Mouse (Mus musculus) intestine, embryonic 16.5 days (tissue): Measurements from ENCODE around the gene Cep112. TPM values are rescaled to one million over a fixed set of nuclear protein-coding genes. Genes with fewer than 3 reads are reported as not detected.

Source experiments
- ATAC-seq: fragments of 200-750 bp; cut with Nextera tagmentation; 2 replicates; pipeline ENCODE4 v1.8.0; 2017; ENCODE audit warnings: moderate TSS enrichment, moderate library complexity
- H3K27ac ChIP-seq: fragments of 300-500 bp; sonication (generic); 2 replicates; pipeline ENCODE4 v1.5.1; 2014; ENCODE audit warnings: mild to moderate bottlenecking, low read length
- H3K27me3 ChIP-seq: fragments of 300-500 bp; sonication (generic); replicated peaks from 2 replicates; pipeline ENCODE4 v1.6.1; 2014; ENCODE audit warnings: low read length, control low read depth, mixed read lengths; ENCODE audit not compliant: control insufficient read depth, insufficient read depth
- H3K36me3 ChIP-seq: fragments of 300-500 bp; sonication (generic); 2 replicates; pipeline ENCODE4 v1.6.1; 2014; ENCODE audit warnings: low read length, control low read depth; ENCODE audit not compliant: control insufficient read depth, insufficient read depth
- H3K4me1 ChIP-seq: fragments of 300-500 bp; sonication (generic); 2 replicates; pipeline ENCODE4 v1.6.1; 2014; ENCODE audit warnings: low read length, control low read depth, mixed read lengths; ENCODE audit not compliant: control insufficient read depth, insufficient read depth
- H3K4me2 ChIP-seq: fragments of 300-500 bp; sonication (generic); 2 replicates; pipeline ENCODE4 v1.6.1; 2014; ENCODE audit warnings: low read depth, low read length, control low read depth
- H3K4me3 ChIP-seq: fragments of 300-500 bp; sonication (generic); 2 replicates; pipeline ENCODE4 v1.5.1; 2014; ENCODE audit warnings: mild to moderate bottlenecking, low read length
- H3K9ac ChIP-seq: fragments of 300-500 bp; sonication (generic); 2 replicates; pipeline ENCODE4 v1.6.1; 2014; ENCODE audit warnings: low read depth, low read length
- H3K9me3 ChIP-seq: fragments of 300-500 bp; sonication (generic); 2 replicates; pipeline ENCODE4 v1.6.1; 2016; ENCODE audit warnings: low read length, control low read depth; ENCODE audit not compliant: control insufficient read depth
- WGBS: fragments of 180-500 bp; shearing (Covaris S2); extraction: QIAGEN DNeasy Blood & Tissue Kit; methylation state at CpG from one replicate; pipeline ENCODE4 v1.1.7; 2014; 5-methylcytosine and 5-hydroxymethylcytosine counted together
- polyA plus RNA-seq: library from polyadenylated mRNA; unstranded; fragments of >200 nt; fragmentation: Nextera tagmentation; extraction: Ambion mirVana; gene quantifications from 2 replicates; pipeline ENCODE4 v1.2.1, GENCODE M21; 2015

Cep112 gene
- 4.3 and 6.7 TPM in 2 replicates for polyA plus RNA-seq

DNA sequence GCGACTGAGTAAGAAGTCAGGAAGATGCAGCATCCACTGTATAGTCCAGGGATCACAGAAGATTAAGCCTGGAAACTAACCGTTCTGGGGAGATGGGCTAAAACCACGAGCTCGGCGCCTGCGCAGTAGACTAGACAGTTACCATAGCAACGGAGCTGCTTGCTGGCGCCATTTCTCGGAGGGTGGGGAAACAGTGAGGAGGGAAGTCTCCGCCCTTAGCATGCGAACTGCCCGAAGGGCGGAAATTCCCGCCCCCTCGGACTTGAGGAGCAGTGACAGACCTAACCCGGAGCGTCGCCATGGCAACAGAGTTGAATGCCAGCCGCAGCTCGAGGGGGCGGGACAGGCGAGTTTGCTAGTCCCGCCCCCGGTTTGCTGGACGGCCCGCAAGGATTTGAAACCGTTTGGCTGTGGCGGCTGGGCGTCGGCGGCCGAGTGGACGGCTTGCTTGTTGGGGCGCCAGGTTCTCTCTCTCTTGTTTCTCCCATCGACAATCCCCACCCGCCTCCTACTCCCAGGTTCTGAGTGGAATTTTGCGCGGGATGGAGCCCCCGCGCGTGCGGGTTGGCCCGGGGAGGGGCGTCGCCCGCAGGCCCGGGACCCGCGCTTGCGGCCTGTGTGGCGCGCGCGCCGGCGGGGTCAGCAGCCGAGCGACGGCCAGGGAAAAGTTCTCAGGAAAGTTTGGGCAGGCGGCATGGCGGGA is at the start of gene Cep112:
Gene Cep112, plus strand, starts transcription at position 304 of the 703 bp plus-strand sequence.
- Histone ChIP-seq H3K9ac (peak within 1 kb of the TSS; percentile 82), H3K27ac (no peak within 1 kb of the TSS), H3K9me3 (no peaks in the 10 kb centered on the region), H3K27me3 (no peaks in the 10 kb centered on the region), H3K4me1 (0 out of 2 replicates have a peak, but pooled peaks cover 3% of the 10 kb centered on the region), H3K36me3 (no peaks in the 10 kb centered on the region), H3K4me3 (peak within 1 kb of the TSS; percentile 75), H3K4me2 (peak within 1 kb of the TSS; percentile 90)
- under 1% methylated on average over 61 of the region's 61 CpGs for WGBS
- ATAC-seq: peak; percentile 98

DNA sequence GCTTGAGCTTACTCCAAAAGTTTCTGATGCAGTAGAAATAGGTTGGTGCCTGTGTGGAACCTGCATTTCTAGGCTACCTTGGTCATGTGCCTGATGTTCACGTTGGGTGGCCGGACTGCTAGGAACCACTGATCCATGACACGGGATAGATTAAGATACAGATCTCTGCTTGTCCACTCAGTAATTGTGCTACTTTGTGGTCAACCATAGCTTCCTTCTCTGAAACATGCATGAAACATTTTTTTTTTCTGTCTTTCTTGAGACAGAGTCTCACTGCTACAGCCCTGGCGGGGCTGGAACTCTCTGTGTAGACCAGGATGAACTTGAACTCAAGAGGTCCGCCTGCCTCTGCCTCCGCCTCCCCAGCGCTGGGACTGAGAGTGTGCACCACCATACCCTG is 48.2 kb upstream of the Cep112 start:
- no peak overlapping the region for H3K27ac ChIP-seq
- no peak overlapping the region for H3K9ac ChIP-seq
- H3K36me3 ChIP-seq: no peaks in the 10 kb centered on the region
- ATAC-seq: no peak
- no peaks in the 10 kb centered on the region for H3K9me3 ChIP-seq
- H3K27me3 ChIP-seq: no peaks in the 10 kb centered on the region
- 89% methylated on average over 7 of the region's 7 CpGs for WGBS
- no peak overlapping the region for H3K4me2 ChIP-seq
- H3K4me3 ChIP-seq: no peak overlapping the region
- H3K4me1 ChIP-seq: no peaks in the 10 kb centered on the region

DNA sequence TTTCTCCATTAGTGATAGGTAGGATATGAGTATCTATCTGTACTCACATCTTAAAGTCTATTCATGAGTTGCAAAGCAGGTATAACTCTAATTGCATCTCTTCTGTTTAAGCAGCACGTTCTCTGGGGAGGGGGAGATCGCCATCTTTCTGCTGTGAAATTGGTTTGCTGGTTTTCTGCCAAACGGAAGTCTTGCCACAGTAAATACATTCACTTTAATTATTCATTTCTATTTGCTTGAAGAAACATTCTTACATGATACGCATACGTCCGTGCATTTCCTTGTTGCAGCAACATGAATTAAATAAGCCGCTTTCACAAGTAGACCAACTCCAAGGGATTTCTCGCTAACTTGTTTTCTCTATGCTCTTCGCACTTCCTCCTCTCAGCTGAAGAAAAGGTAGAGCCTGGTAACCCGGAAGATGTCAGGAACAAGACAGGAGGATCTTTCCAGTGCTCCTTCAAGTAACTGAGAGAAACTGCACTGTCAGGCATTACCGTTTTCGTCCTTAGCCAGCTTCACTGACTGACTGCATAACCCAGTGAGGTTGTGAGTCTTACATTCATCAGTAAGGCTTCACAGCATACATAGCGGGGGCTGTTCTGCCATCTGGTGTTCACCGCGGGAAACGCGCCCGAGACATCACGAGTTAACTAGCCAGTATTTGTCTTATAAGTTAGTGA is 47.2 kb upstream of the Cep112 start:
- no peaks in the 10 kb centered on the region for H3K9me3 ChIP-seq
- H3K4me3 ChIP-seq: no peak overlapping the region
- WGBS: 34% methylated on average over 19 of the region's 19 CpGs
- peak; percentile 95 for ATAC-seq
- no peaks in the 10 kb centered on the region for H3K27me3 ChIP-seq
- no peak overlapping the region for H3K27ac ChIP-seq
- no peaks in the 10 kb centered on the region for H3K36me3 ChIP-seq
- no peak overlapping the region for H3K9ac ChIP-seq
- H3K4me1 ChIP-seq: no peaks in the 10 kb centered on the region
- H3K4me2 ChIP-seq: 0 out of 2 replicates have a peak overlapping the region, but pooled peaks have one; percentile 7

DNA sequence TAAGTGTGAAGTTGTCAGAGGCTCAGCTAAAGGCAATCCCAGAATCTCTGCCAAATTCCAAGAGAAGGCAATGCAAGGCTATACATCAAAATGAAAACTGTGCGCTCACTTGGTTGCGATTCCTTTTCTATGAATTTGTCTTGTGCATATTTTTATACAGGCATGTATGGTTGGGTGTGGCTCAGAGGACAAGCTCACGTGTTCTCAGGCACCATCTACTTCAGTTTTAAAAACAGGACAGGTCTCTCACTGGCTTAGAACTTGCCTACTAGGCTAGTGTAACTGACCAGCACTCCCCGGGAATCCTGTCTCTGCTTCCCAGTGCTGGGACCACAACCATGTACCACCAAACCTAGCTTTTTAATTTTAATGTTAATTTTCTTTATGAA is 46.6 kb upstream of the Cep112 start:
- Histone ChIP-seq H3K9me3 (no peaks in the 10 kb centered on the region), H3K36me3 (no peaks in the 10 kb centered on the region), H3K9ac (no peak overlapping the region), H3K4me3 (no peak overlapping the region), H3K4me2 (no peak overlapping the region), H3K27me3 (no peaks in the 10 kb centered on the region), H3K27ac (no peak overlapping the region), H3K4me1 (no peaks in the 10 kb centered on the region)
- 64% methylated on average over 4 of the region's 4 CpGs for WGBS
- ATAC-seq: peak; percentile 53

DNA sequence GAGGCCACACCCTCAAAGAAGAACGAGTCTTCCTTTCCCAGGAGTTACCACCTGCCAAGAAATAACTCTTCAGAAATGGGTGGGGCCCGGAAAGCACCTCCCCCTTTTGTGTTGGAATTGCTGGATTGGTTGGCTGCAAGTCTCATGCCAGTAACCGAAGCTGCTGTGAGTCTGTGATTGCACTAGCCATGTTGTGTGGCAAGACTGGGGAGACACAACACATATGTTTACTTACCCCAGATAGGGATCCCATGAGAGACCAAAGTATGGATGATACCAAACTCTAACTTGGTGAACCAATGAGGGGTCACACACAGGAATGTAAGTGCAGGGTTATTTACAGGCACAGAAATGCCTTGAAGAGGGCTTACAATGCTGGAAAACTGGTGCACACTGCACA is 42.3 kb upstream of the Cep112 start:
- Histone ChIP-seq H3K9me3 (no peaks in the 10 kb centered on the region), H3K27ac (no peak overlapping the region), H3K27me3 (no peaks in the 10 kb centered on the region), H3K36me3 (no peaks in the 10 kb centered on the region), H3K4me2 (no peak overlapping the region), H3K4me3 (no peak overlapping the region), H3K9ac (no peak overlapping the region), H3K4me1 (no peaks in the 10 kb centered on the region)
- no peak for ATAC-seq
- WGBS: 71% methylated on average over 3 of the region's 3 CpGs

DNA sequence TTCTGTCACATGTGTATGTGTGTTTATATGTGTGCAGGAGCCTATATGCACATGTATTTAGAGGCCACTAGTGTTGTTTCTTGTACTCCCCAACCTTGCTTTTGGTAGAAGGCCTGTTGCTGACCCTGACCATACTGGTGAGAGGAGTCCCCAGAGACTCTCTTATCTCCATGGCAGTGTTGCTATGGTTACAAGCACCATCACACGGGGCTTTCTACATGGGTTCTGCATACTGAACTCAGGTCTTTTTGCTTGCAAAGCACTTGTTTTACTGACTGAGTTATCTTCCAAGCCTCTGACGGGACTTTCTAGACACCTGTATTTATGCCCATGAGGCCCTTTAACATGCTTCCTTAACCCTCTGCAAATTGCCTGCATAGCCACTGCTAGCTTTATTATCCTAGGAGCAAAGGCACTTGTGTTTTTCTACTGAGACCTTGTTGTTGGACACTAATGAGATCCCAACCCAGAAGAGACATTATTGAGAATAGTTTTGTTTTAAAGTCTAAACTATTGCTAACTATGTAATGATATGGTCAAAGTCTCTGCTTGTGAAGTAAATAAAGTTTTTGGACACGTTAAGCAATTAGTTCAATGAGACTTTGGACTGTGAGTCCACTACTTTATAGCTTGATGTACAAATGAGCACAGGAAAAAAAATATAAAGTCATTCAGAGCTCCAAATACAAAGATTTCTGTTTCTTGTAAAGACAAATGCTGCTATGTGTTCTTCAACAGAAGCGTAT is 39.9 kb upstream of the Cep112 start:
- Histone ChIP-seq H3K9ac (no peak overlapping the region), H3K4me3 (no peak overlapping the region), H3K4me1 (no peaks in the 10 kb centered on the region), H3K9me3 (no peaks in the 10 kb centered on the region), H3K27ac (no peak overlapping the region), H3K36me3 (no peaks in the 10 kb centered on the region), H3K27me3 (no peaks in the 10 kb centered on the region), H3K4me2 (no peak overlapping the region)
- 47% methylated on average over 4 of the region's 4 CpGs for WGBS
- ATAC-seq: peak; percentile 63

DNA sequence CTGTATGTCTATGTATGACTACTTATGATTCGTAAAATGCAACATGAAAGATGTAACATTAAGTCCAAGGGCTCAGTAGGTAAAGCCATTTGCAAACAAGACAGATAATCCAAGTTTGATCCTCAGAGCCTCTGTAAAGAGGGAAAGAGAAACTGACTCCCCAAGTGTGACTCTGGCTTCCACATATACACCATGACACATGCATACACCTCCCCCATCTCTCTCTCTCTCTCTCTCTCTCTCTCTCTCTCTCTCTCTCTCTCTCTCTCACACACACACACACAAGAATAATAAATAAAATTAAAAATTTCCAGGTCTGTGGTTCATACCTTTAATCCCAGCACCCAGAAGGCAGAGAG is 39.3 kb upstream of the Cep112 start:
- no peak overlapping the region for H3K9ac ChIP-seq
- H3K27ac ChIP-seq: no peak overlapping the region
- H3K4me3 ChIP-seq: no peak overlapping the region
- WGBS: 62% methylated on average over 1 of the region's 1 CpGs
- H3K9me3 ChIP-seq: no peaks in the 10 kb centered on the region
- H3K27me3 ChIP-seq: no peaks in the 10 kb centered on the region
- no peak for ATAC-seq
- no peaks in the 10 kb centered on the region for H3K4me1 ChIP-seq
- no peak overlapping the region for H3K4me2 ChIP-seq
- H3K36me3 ChIP-seq: no peaks in the 10 kb centered on the region

DNA sequence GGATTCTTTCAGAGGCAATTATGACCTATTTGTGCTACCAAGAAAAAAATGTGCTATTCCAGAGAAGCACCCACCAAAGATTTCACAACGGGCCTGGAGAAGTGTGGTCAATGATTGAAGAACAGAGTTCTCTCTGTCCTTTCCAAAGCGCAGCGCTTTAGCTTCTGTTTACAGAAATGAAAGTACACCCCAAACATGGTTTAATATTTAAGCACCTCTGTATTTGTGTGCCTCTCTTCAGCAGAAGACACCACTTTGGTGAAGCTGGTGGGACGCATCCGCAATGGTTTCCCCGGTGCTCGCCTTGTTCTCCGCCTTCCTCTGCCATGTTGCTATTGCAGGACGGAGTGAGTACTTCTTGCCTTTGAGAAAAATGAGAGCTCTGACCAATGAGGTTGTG is 29.9 kb upstream of the Cep112 start:
- WGBS: 93% methylated on average over 9 of the region's 9 CpGs
- Histone ChIP-seq H3K36me3 (no peaks in the 10 kb centered on the region), H3K27ac (no peak overlapping the region), H3K4me1 (no peaks in the 10 kb centered on the region), H3K27me3 (no peaks in the 10 kb centered on the region), H3K9ac (no peak overlapping the region), H3K4me3 (no peak overlapping the region), H3K4me2 (no peak overlapping the region), H3K9me3 (no peaks in the 10 kb centered on the region)
- no peak for ATAC-seq

DNA sequence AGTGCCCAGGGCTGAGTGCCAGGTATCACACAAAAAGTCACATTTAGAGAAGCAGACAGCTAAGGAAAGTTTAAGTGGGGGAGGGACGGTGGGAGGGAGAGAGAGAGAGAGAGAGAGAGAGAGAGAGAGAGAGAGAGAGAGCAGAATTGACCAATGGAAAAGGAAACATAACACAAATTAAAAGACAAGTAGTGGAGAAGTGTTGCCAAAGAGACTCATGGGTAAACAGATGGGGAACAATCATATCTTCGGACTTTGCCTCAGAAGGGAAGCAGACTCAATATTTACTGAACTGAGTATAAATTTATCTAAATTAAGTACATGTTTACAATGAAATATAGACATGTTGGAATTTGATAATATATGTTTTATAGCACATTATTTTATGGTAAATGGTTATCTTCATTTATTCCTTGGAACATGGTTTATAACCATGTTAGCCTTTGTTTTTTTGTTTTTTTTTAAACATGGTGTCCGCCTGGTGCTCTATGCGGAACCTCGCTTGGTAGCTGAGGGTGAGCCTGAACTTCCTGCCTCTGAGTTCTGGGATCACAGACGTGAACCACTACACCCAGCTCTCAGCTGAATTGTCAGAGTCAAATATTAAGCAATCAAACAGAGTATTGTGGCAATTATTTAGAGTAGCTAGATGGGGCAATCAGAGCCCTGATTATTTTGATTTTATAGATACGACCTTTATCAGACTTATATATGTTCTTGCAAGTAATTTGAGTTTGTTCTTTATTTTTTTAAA is 28.7 kb upstream of the Cep112 start:
- Histone ChIP-seq H3K27ac (no peak overlapping the region), H3K9me3 (no peaks in the 10 kb centered on the region), H3K4me1 (no peaks in the 10 kb centered on the region), H3K4me3 (no peak overlapping the region), H3K27me3 (no peaks in the 10 kb centered on the region), H3K9ac (no peak overlapping the region), H3K36me3 (no peaks in the 10 kb centered on the region), H3K4me2 (no peak overlapping the region)
- ATAC-seq: no peak
- 74% methylated on average over 7 of the region's 7 CpGs for WGBS
